Comparison of ENCODE assay signal across 19 mouse cellular contexts in the genomic region with DNA sequence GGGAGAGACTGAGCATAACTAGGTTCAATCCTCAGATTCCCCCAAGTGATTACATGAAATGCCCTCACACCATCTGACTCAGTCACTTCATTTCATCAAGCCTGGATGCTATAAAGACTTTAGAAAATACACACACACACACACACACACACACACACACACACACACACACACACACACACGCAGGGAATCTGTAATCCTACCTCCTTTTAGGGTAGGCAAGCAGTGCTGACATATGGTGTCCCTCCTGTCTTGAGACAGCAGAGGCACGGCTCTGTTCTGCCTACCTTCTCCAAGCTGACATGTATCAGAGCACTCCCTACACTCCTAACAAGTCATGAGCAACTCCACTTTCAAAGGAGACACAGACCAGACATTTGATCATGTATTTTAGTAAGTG. TPM values are rescaled to one million over a fixed set of nuclear protein-coding genes. Genes with fewer than 3 reads are reported as not detected.
DNase-seq lines count a peak whose midpoint lies in the region; ATAC-seq lines count a peak whose summit lies in the region.
"Had no signal": no experiment of that assay in that cellular context is flagged by ENCODE, and none has a peak within 500 bp of the region (broad histone marks: within the 10 kb centered on the region; RNA-seq: fewer than 3 reads in every experiment).

No protein-coding gene starts in this region.

- DNase-seq in cerebellum, postnatal 4 days (ENCODE audit: low spot score in 2 of 2), result no peak
- peak; percentile 32 for DNase-seq in layer of hippocampus, adult 9-11 months
- no peak for DNase-seq in layer of hippocampus, postnatal 25 days (ENCODE audit: extremely low spot score in 1 of 2, low spot score in 1 of 2)
- DNase-seq in cerebellum, adult 9-10 months, result peak; percentile 54
- DNase-seq in cerebellum, postnatal 36 days, result peak; percentile 19 to 30
- no peak for DNase-seq in lung, postnatal 4 days
- no peak for DNase-seq in lung, postnatal 36 days
- DNase-seq: adrenal gland, postnatal 10 days; forebrain, postnatal 0 days; gastrocnemius, postnatal 14 days; heart, postnatal 36 days; kidney, adult 8-10 months; kidney, postnatal 4 days; thymus, adult 2 months; thymus, postnatal 36 days had no signal

- peak; percentile 75 for ATAC-seq in cerebellum, adult (ENCODE audit: insufficient number of reproducible peaks, low FRiP score, low TSS enrichment)
- ATAC-seq: forebrain, postnatal 0 days; hindbrain, postnatal 0 days; intestine, embryonic 16.5 days; midbrain, embryonic 16.5 days had no signal

RNA-seq across cellular contexts. Expression of a gene that starts 32.5 kb away (rescaled TPM):
- total RNA-seq in layer of hippocampus, postnatal 25 days (2021), result 10 to 100 TPM; 26.3 to 27.9 TPM

Comparison
In these comparisons a context has a peak if more than half of its experiments do, and no peak if none do; other contexts are left out.
1. DNase-seq: peak in layer of hippocampus, adult 9-11 months (single experiment), cerebellum, adult 9-10 months (single experiment) and cerebellum, postnatal 36 days (2 of 2); none in cerebellum, postnatal 4 days (0 of 2), layer of hippocampus, postnatal 25 days (0 of 2), lung, postnatal 4 days (0 of 2) and lung, postnatal 36 days (single experiment).